Mouse (Mus musculus): ENCODE measurements around the gene Kcnh4.

GRCm38 (mm10) chr11:100690389-100690788, 69.4 kb downstream of the Kcnh4 start:
- TF ChIP-seq CTCF (IDR thresholded peaks at IDR 0.05; ENCODE audit: low read depth) = no peak
- no peak for TF ChIP-seq EP300 (IDR thresholded peaks at IDR 0.05; ENCODE audit: low read depth)
